Mouse (Mus musculus): ENCODE measurements around the gene Kcnma1.

The Kcnma1 gene

GRCm38 (mm10) chr14:23266554-23267309, 747.6 kb downstream of the Kcnma1 start:
- DNase-seq (ENCODE audit: low spot score), result no peak

GRCm38 (mm10) chr14:23253154-23253553, 761.1 kb downstream of the Kcnma1 start:
- DNase-seq (ENCODE audit: low spot score), result no peak

DNA sequence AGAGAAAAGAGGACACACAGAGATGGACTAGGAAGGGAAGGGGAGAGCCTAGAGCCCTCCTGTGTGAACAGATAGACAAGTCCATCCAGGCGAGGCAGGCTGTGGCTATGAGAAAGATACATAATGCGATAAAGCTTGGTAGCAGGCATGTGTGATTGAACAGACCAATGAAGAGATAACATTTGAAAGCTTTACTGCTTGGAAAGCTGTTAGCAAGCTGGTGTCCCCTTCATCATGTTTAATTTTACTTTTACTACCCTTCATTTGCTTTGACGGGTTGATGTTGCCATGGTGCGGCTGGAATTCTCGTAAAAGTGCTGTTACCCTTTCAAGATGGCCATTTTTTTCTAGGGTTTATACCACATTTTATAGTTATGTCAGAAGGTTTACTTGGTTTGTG, 769.8 kb downstream of the Kcnma1 start:
- no peak for DNase-seq (ENCODE audit: low spot score)

DNA sequence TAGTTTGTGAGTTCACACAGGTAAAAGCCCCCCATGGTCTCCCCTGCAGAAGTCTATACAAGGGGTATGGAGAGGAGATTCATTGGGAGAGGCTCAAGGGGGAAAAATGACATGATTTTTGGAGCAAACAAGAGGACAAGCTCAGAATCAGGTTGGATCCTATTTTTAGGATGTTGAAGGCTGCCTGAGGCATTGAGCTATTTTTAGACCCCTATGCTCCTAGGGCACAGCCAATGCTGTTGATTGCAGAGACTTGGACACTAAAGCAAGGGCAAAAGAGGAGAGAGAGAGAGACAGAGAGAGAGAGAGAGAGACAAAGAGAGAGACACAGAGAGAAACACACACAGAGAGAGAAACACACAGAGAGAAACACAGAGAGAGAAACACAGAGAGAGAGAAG, 770.4 kb downstream of the Kcnma1 start:
- no peak for DNase-seq (ENCODE audit: low spot score)

Data from layer of hippocampus, adult 9-10 months (tissue).